Mouse (Mus musculus): ENCODE measurements at regions not wholly inside any gene's neighbourhood (a gene's known extent, or its start where the extent isn't known, plus 50 kb on each side); places are given as distances from the start of the nearest gene placed in this dataset.

DNA sequence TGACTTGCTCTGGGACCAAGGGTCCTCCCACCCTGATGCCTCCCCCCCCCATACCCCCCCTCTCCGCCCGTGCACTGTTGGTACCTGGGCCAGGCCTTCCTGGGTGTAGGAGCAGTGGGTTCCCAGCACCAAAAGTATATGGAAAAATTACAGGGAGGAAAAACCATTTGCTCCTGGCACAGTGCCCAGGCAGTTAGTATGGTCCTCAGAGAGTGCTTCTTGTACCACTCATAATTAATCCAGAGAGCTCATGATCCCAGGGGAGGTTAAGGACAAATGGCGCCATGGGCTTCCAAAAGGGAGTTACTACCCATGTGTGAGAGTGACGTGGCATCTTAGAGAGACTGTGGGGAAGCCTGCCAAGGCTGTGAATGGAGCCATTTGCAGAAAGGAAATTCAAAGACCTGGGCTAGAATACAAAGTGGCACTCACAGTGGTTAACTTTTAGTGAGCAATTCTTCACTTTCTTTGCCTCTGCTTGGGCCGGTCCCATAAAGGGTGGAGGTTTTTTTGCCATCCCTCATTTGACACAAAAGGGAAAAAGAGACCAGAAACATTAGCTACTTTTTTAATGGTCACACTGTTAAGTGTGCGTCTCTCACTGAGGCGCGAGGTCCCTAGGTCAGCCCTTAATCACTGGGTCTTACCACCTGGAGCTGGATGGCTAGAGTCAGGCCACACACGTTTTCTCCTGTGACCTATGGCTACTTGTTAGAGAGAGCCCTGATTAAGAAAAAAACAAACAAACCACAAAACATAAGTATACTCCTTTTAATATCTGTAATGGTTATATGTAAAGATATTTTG, 120.7 kb upstream of the Bmper start:
- TF ChIP-seq GATA1 (IDR thresholded peaks at IDR 0.05; ENCODE audit: borderline replicate concordance, low read length) = no peak
- no peak for TF ChIP-seq FLI1 (IDR thresholded peaks at IDR 0.05; ENCODE audit: low read length)

Measured in megakaryocyte, embryonic 14.5 days (primary cell).